Mouse (Mus musculus) bone marrow, adult 2 months (tissue): ENCODE data around the gene Tsga10.

Experiments used
- CTCF ChIP-seq: fragments of 200-500 bp; IDR thresholded peaks from 2 replicates; pipeline ENCODE4 v1.5.1; 2011; ENCODE audit warnings: low read length, control low read depth; ENCODE audit not compliant: control insufficient read depth, insufficient read depth
- POLR2A ChIP-seq: fragments of 200-500 bp; IDR thresholded peaks from 2 replicates; pipeline ENCODE4 v1.6.1; 2011; ENCODE audit warnings: low read depth, mild to moderate bottlenecking, control low read depth, low read length, borderline replicate concordance; ENCODE audit not compliant: control insufficient read depth

- TF ChIP-seq CTCF = no peak
- TF ChIP-seq POLR2A = no peak
Observed at GRCm38 (mm10) chr1:37737045-37737444, 129.2 kb downstream of the Tsga10 start.
